22 mouse cellular contexts compared by ENCODE assay signal in the genomic region with DNA sequence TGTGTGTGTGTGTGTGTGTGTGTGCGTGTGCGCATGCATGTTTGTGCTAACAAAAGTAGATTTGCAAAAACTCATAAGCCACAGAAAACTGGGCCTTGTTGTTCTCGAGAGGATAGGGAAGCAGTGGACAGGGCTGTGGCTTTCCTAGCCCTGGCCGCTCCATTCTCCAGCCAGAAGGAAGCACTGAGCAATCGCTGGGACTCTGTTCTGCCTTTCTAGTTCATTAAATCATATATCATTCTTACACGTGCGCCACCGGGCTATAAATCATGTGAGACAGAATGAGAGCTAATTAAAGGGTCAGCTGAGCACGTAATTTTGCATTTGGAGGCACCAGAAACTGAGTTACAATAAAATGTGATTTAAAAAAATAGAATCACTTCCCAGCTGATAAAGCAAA. TPM values are rescaled to one million over a fixed set of nuclear protein-coding genes. Genes with fewer than 3 reads are reported as not detected.
DNase-seq lines count a peak whose midpoint lies in the region; ATAC-seq and TF ChIP-seq lines count a peak whose summit lies in the region.
"Had no signal": no experiment of that assay in that cellular context is flagged by ENCODE, and none has a peak within 500 bp of the region (broad histone marks: within the 10 kb centered on the region; RNA-seq: fewer than 3 reads in every experiment).

No protein-coding gene starts in this region.

- no peak for TF ChIP-seq CTCF in kidney, postnatal 0 days (IDR thresholded peaks at IDR 0.05; ENCODE audit: low read depth)

- H3K9me3 ChIP-seq in hindbrain, embryonic 11.5 days (ENCODE audit: control insufficient read depth, low read length), result no peaks in the 10 kb centered on the region
- H3K9me3 ChIP-seq in hindbrain, embryonic 13.5 days, result no peaks in the 10 kb centered on the region
- no peaks in the 10 kb centered on the region for H3K9me3 ChIP-seq in kidney, embryonic 14.5 days (ENCODE audit: control insufficient read depth, low read length)
- no peaks in the 10 kb centered on the region for H3K9me3 ChIP-seq in kidney, postnatal 0 days (replicated peaks; ENCODE audit: low read length)
- H3K9me3 ChIP-seq: forebrain, embryonic 10.5 days; forebrain, embryonic 13.5 days; hindbrain, embryonic 10.5 days; intestine, embryonic 15.5 days had no signal

- H3K9ac ChIP-seq in hindbrain, embryonic 11.5 days (ENCODE audit: low read depth, low read length), result no peak overlapping the region
- no peak overlapping the region for H3K9ac ChIP-seq in hindbrain, embryonic 13.5 days
- no peak overlapping the region for H3K9ac ChIP-seq in kidney, embryonic 14.5 days (ENCODE audit: low read depth, low read length)
- H3K9ac ChIP-seq in kidney, postnatal 0 days (ENCODE audit: low read depth, low read length), result no peak overlapping the region
- H3K9ac ChIP-seq: forebrain, embryonic 13.5 days; intestine, embryonic 15.5 days had no signal

- no peaks in the 10 kb centered on the region for H3K27me3 ChIP-seq in hindbrain, embryonic 11.5 days (ENCODE audit: control insufficient read depth, insufficient read depth, low read length)
- no peaks in the 10 kb centered on the region for H3K27me3 ChIP-seq in hindbrain, embryonic 13.5 days
- H3K27me3 ChIP-seq in kidney, embryonic 14.5 days (ENCODE audit: control insufficient read depth, insufficient read depth, low read length), result no peaks in the 10 kb centered on the region
- H3K27me3 ChIP-seq in kidney, postnatal 0 days (ENCODE audit: insufficient read depth, low read length), result no peaks in the 10 kb centered on the region
- H3K27me3 ChIP-seq: forebrain, embryonic 13.5 days; intestine, embryonic 15.5 days had no signal

- 0 out of 2 replicates have a peak, but pooled peaks have one; percentile 33 for ATAC-seq in hindbrain, embryonic 11.5 days (ENCODE audit: low FRiP score)
- ATAC-seq in hindbrain, embryonic 13.5 days (ENCODE audit: low FRiP score), result no peak
- peak; percentile 78; the same call in 1 of the 2 replicates for ATAC-seq in kidney, embryonic 14.5 days (ENCODE audit: low FRiP score, low TSS enrichment)
- ATAC-seq in kidney, postnatal 0 days (replicated peaks; ENCODE audit: low FRiP score, low read depth), result no peak
- ATAC-seq: activated CD4-positive, CD25-positive, alpha-beta regulatory T cell, adult 4 months; forebrain, embryonic 13.5 days; forebrain, embryonic 16.5 days; intestine, embryonic 15.5 days had no signal

- no peaks in the 10 kb centered on the region for H3K36me3 ChIP-seq in hindbrain, embryonic 11.5 days (ENCODE audit: control insufficient read depth, insufficient read depth, low read length)
- no peaks in the 10 kb centered on the region for H3K36me3 ChIP-seq in hindbrain, embryonic 13.5 days
- H3K36me3 ChIP-seq in kidney, embryonic 14.5 days (ENCODE audit: control insufficient read depth, insufficient read depth, low read length), result no peaks in the 10 kb centered on the region
- no peaks in the 10 kb centered on the region for H3K36me3 ChIP-seq in kidney, postnatal 0 days (ENCODE audit: insufficient read depth, low read length)
- H3K36me3 ChIP-seq: forebrain, embryonic 10.5 days; hindbrain, embryonic 10.5 days; intestine, embryonic 15.5 days had no signal

- H3K4me2 ChIP-seq in hindbrain, embryonic 11.5 days (replicated peaks; ENCODE audit: low read depth, low read length), result no peak overlapping the region
- no peak overlapping the region for H3K4me2 ChIP-seq in hindbrain, embryonic 13.5 days
- no peak overlapping the region for H3K4me2 ChIP-seq in kidney, embryonic 14.5 days (replicated peaks; ENCODE audit: low read depth, low read length)
- no peak overlapping the region for H3K4me2 ChIP-seq in kidney, postnatal 0 days (ENCODE audit: low read length)
- H3K4me2 ChIP-seq: forebrain, embryonic 13.5 days; heart, embryonic 11.5 days; intestine, embryonic 15.5 days had no signal

- no peaks in the 10 kb centered on the region for H3K4me1 ChIP-seq in hindbrain, embryonic 11.5 days (replicated peaks; ENCODE audit: control insufficient read depth, insufficient read depth, low read length)
- 0 out of 2 replicates have a peak, but pooled peaks cover 7% of the 10 kb centered on the region for H3K4me1 ChIP-seq in hindbrain, embryonic 13.5 days (replicated peaks)
- H3K4me1 ChIP-seq in kidney, embryonic 14.5 days (ENCODE audit: control insufficient read depth, insufficient read depth, low read length), result peaks cover 10% of the 10 kb centered on the region
- H3K4me1 ChIP-seq in kidney, postnatal 0 days (replicated peaks; ENCODE audit: insufficient read depth, low read length), result no peaks in the 10 kb centered on the region
- H3K4me1 ChIP-seq: forebrain, embryonic 10.5 days; forebrain, embryonic 13.5 days; hindbrain, embryonic 10.5 days; intestine, embryonic 15.5 days had no signal

- H3K4me3 ChIP-seq in hindbrain, embryonic 11.5 days (ENCODE audit: low read depth, low read length), result no peak overlapping the region
- no peak overlapping the region for H3K4me3 ChIP-seq in hindbrain, embryonic 13.5 days
- no peak overlapping the region for H3K4me3 ChIP-seq in kidney, embryonic 14.5 days (ENCODE audit: low read length)
- H3K4me3 ChIP-seq in kidney, postnatal 0 days (replicated peaks; ENCODE audit: low read depth, low read length), result no peak overlapping the region
- H3K4me3 ChIP-seq: forebrain, embryonic 10.5 days; forebrain, embryonic 13.5 days; hindbrain, embryonic 10.5 days; intestine, embryonic 15.5 days had no signal

- no peak overlapping the region for H3K27ac ChIP-seq in hindbrain, embryonic 11.5 days (ENCODE audit: low read depth, low read length)
- no peak overlapping the region for H3K27ac ChIP-seq in hindbrain, embryonic 13.5 days
- no peak overlapping the region for H3K27ac ChIP-seq in kidney, embryonic 14.5 days (ENCODE audit: low read depth, low read length)
- H3K27ac ChIP-seq in kidney, postnatal 0 days, result no peak overlapping the region
- H3K27ac ChIP-seq: forebrain, embryonic 10.5 days; forebrain, embryonic 13.5 days; hindbrain, embryonic 10.5 days; intestine, embryonic 15.5 days had no signal

- peak; percentile 14 for DNase-seq in adrenal gland, adult 2 months
- DNase-seq in adrenal gland, postnatal 4 days (ENCODE audit: low spot score in 2 of 2), result no peak
- no peak for DNase-seq in hindbrain, embryonic 11.5 days (ENCODE audit: low spot score)
- DNase-seq in kidney, postnatal 10 days, result no peak
- DNase-seq in kidney, postnatal 0 days (ENCODE audit: low spot score), result peak; percentile 44
- no peak for DNase-seq in kidney, adult 8-10 months
- DNase-seq: adrenal gland, postnatal 10 days; cerebellum, adult 11-12 months; cerebellum, adult 9-10 months; cerebellum, postnatal 14 days; gastrocnemius, postnatal 10 days; gastrocnemius, postnatal 36 days had no signal

- WGBS in hindbrain, embryonic 11.5 days, result 75% methylated on average over 9 of the region's 9 CpGs
- 57% methylated on average over 9 of the region's 9 CpGs for WGBS in hindbrain, embryonic 13.5 days
- 27% methylated on average over 9 of the region's 9 CpGs for WGBS in kidney, embryonic 14.5 days
- WGBS in kidney, postnatal 0 days, result 31% methylated on average over 9 of the region's 9 CpGs

RNA-seq across cellular contexts. Expression of a gene that starts 29.1 kb away (rescaled TPM):
- total RNA-seq in adrenal gland, adult 2 months (2021), result 1 to 10 TPM in 1 of 2 experiments, not detected in 1; 1.6 TPM
- 0.69 and 1.3 TPM in 2 replicates for polyA plus RNA-seq in adrenal gland, adult 2 months (2012; rRNA removed)
- 1 to 10 TPM; 2.7 to 2.9 TPM for total RNA-seq in adrenal gland, postnatal 4 days (2021)
- 1.5 and 2.5 TPM in 2 replicates for polyA plus RNA-seq in hindbrain, embryonic 11.5 days (2014; fragmentation: Nextera tagmentation; extraction: Ambion mirVana)
- 7.9 and 8.1 TPM in 2 replicates for polyA plus RNA-seq in hindbrain, embryonic 13.5 days (2015; fragmentation: Nextera tagmentation; extraction: Ambion mirVana)
- 4.5 and 7.1 TPM in 2 replicates for polyA plus RNA-seq in kidney, embryonic 14.5 days (2014; fragmentation: Nextera tagmentation; extraction: Ambion mirVana)
- 9.1 and 9.9 TPM in 2 replicates for polyA plus RNA-seq in kidney, postnatal 0 days (2015; fragmentation: Nextera tagmentation; extraction: Ambion mirVana)
- total RNA-seq: granulocyte monocyte progenitor cell, adult 5-6 weeks had no signal

Comparison
In these comparisons a context has a peak if more than half of its experiments do, and no peak if none do; other contexts are left out.
1. DNase-seq: peak in adrenal gland, adult 2 months (single experiment) and kidney, postnatal 0 days (single experiment); none in adrenal gland, postnatal 4 days (0 of 2), hindbrain, embryonic 11.5 days (single experiment), kidney, postnatal 10 days (single experiment) and kidney, adult 8-10 months (0 of 2).
2. ATAC-seq: peak in hindbrain, embryonic 11.5 days (single experiment) and kidney, embryonic 14.5 days (single experiment); none in hindbrain, embryonic 13.5 days (single experiment) and kidney, postnatal 0 days (single experiment).